Mouse (Mus musculus) liver, embryonic 14.5 days (tissue): ENCODE measurements around the gene Cyb5d2. TPM values are rescaled to one million over a fixed set of nuclear protein-coding genes. Genes with fewer than 3 reads are reported as not detected.
"Not testable (repeated sequence)": the region's sequence is repeated elsewhere in the genome, so short reads cannot be mapped to it uniquely, and the experiment has no call there.

Source experiments
- ATAC-seq: fragments of 200-750 bp; cut with Nextera tagmentation; 2 replicates; pipeline ENCODE4 v1.8.0; 2017; ENCODE audit warnings: moderate number of reproducible peaks, mild to moderate bottlenecking, moderate library complexity; ENCODE audit not compliant: insufficient read depth
- DNase-seq, 3 experiments: peaks; one replicate each; pipeline ENCODE4 v3.0.0-alpha.2; 2012 to 2013; ENCODE audit warnings: low read depth in 3 of 3, low spot score in 3 of 3
- H3K27ac ChIP-seq: fragments of 300-500 bp; sonication (generic); 2 replicates; pipeline ENCODE4 v1.5.1; 2014; ENCODE audit warnings: moderate library complexity, mild to moderate bottlenecking, control low read depth, inconsistent platforms
- H3K27me3 ChIP-seq: fragments of 300-500 bp; sonication (generic); 2 replicates; pipeline ENCODE4 v1.6.1; 2014; ENCODE audit warnings: mild to moderate bottlenecking, low read length, moderate library complexity; ENCODE audit not compliant: control insufficient read depth, insufficient read depth
- H3K36me3 ChIP-seq: fragments of 300-500 bp; sonication (generic); replicated peaks from 2 replicates; pipeline ENCODE4 v1.6.1; 2014; ENCODE audit warnings: low read depth; ENCODE audit not compliant: control insufficient read depth, insufficient read depth
- H3K4me1 ChIP-seq, 2 experiments: fragments of 200-500 bp in 1 of 2; fragments of 300-500 bp in 1 of 2; sonication (generic) in 1 of 2; replicated peaks; 2 replicates each; pipeline ENCODE4 v1.6.1; 2012 to 2014; ENCODE audit warnings: antibody characterized with exemption in 1 of 2, inconsistent platforms in 1 of 2, low read length in 1 of 2; ENCODE audit not compliant: control insufficient read depth in 2 of 2, insufficient read depth in 2 of 2
- H3K4me2 ChIP-seq: fragments of 300-500 bp; sonication (generic); 2 replicates; pipeline ENCODE4 v1.6.1; 2014; ENCODE audit warnings: low read depth, mild to moderate bottlenecking, control low read depth, moderate library complexity
- H3K4me3 ChIP-seq, 2 experiments: fragments of 200-500 bp in 1 of 2; fragments of 300-500 bp in 1 of 2; sonication (generic) in 1 of 2; 2 replicates each; pipeline ENCODE4 v1.5.1; 2012 to 2014; ENCODE audit warnings: low read depth in 2 of 2, low read length in 2 of 2, mild to moderate bottlenecking in 2 of 2, control low read depth in 1 of 2, inconsistent platforms in 1 of 2, moderate library complexity in 1 of 2; ENCODE audit not compliant: insufficient read depth in 1 of 2
- H3K9ac ChIP-seq: fragments of 300-500 bp; sonication (generic); replicated peaks from 2 replicates; pipeline ENCODE4 v1.6.1; 2014; ENCODE audit warnings: mild to moderate bottlenecking, control low read depth, moderate library complexity
- H3K9me3 ChIP-seq: fragments of 300-500 bp; sonication (generic); 2 replicates; pipeline ENCODE4 v1.6.1; 2016; ENCODE audit warnings: low read length, mixed read lengths; ENCODE audit not compliant: control insufficient read depth
- CTCF ChIP-seq: IDR thresholded peaks from 2 replicates; pipeline ENCODE4 v1.5.1; 2016; ENCODE audit warnings: antibody characterized with exemption, low read depth, control low read depth
- EP300 ChIP-seq: IDR thresholded peaks from 2 replicates; pipeline ENCODE4 v1.6.1; 2016; ENCODE audit warnings: antibody characterized with exemption, low read depth
- WGBS: fragments of 180-500 bp; shearing (Covaris S2); extraction: QIAGEN DNeasy Blood & Tissue Kit; methylation state at CpG from one replicate; pipeline ENCODE4 v1.1.7; 2014; ENCODE audit not compliant: insufficient replicate concordance; 5-methylcytosine and 5-hydroxymethylcytosine counted together
- polyA plus RNA-seq, 2 experiments: library from polyadenylated mRNA; depleted of rRNA in 1 of 2; stranded (reverse) in 1 of 2; unstranded in 1 of 2; fragments of >200 nt; fragmentation: Nextera tagmentation in 1 of 2; extraction: Ambion mirVana in 1 of 2; gene quantifications; 2 replicates each; pipeline versions ENCODE4 v1.2.1 to v1.2.3; 2012 to 2014

The Cyb5d2 gene
- polyA plus RNA-seq, 2 experiments: 1.7 to 2.0 TPM

DNA sequence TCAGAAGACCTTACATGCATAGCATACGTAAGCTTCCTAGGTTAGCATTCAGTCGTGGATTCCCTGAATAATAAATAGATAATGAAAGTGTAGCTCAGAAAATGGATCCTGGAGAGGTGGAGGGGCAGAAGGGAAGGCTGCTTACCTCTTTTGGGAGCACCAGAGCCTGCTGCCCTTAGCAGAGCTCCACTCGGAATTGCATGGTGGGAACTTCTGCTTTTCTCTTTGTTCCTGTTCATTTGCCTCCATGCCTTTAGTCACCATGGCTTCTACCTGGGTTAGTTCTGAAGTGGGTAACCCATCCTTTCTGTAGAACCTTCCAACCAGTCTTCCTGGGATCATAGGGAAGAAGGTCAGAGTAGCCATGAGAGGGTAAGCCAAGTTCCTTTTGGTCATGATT, 13.4 kb downstream of the Cyb5d2 start:
- no peak for TF ChIP-seq EP300
- no peak for TF ChIP-seq CTCF
- 61% methylated on average over 3 of the region's 3 CpGs for WGBS
- no peak overlapping the region for H3K4me2 ChIP-seq
- no peaks in the 10 kb centered on the region for H3K4me1 ChIP-seq
- no peak for ATAC-seq
- no peak overlapping the region for H3K27ac ChIP-seq
- no peak overlapping the region for H3K9ac ChIP-seq
- no peak overlapping the region for H3K4me3 ChIP-seq
- no peak for DNase-seq
- no peaks in the 10 kb centered on the region for H3K36me3 ChIP-seq
- H3K9me3 ChIP-seq: no peaks in the 10 kb centered on the region
- no peaks in the 10 kb centered on the region for H3K27me3 ChIP-seq

DNA sequence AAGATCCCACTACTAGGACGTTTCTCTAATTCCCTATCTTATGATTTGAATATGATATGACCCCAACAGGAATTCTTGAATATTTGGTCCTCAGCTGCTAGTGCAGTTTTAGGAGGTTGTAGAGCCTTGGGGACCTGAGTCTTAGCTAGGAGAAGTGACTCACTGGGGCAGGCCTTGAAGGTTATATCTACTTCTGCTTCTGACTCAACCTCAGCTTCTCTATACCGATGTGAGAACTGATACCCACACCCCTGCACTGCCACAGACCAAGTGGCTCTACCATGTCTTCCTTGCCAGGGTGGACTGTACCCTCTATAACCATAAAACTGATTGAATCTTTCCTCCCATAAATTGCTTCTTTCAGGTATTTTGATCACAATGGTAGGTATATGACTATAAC, 13.8 kb downstream of the Cyb5d2 start:
- ATAC-seq (no peak), DNase-seq (no peak)
- TF ChIP-seq CTCF: no peak
- TF ChIP-seq EP300: no peak
- Histone ChIP-seq H3K27ac (no peak overlapping the region), H3K4me1 (no peaks in the 10 kb centered on the region), H3K4me3 (no peak overlapping the region), H3K27me3 (no peaks in the 10 kb centered on the region), H3K9me3 (no peaks in the 10 kb centered on the region), H3K4me2 (no peak overlapping the region), H3K9ac (no peak overlapping the region), H3K36me3 (no peaks in the 10 kb centered on the region)
- 40% methylated on average over 2 of the region's 2 CpGs for WGBS

DNA sequence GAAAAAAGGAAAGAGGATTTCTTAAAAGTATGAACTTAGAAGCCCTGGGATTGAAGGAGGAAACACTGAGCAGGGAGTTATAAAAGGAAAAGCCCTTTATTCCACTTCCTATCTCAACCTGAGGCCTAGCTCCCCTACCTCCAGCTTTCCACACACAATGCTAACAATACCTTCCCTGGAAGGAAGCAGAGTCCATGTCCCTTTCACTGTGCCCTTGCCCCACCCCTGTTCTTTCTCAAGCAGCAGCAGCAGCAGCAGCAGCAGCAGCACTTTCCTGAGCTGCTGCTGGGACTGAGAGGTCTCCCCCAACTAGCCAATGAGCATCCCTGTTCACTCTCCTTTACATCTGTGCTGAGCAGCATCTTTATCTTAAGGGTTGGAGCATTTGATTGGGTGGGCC, 17.0 kb downstream of the Cyb5d2 start:
- no peak for ATAC-seq
- H3K4me2 ChIP-seq: no peak overlapping the region
- H3K27ac ChIP-seq: no peak overlapping the region
- H3K9me3 ChIP-seq: no peaks in the 10 kb centered on the region
- TF ChIP-seq CTCF: no peak
- no peak for TF ChIP-seq EP300
- H3K4me1 ChIP-seq: no peaks in the 10 kb centered on the region
- no peak for DNase-seq
- H3K9ac ChIP-seq: no peak overlapping the region
- no peaks in the 10 kb centered on the region for H3K36me3 ChIP-seq
- no peaks in the 10 kb centered on the region for H3K27me3 ChIP-seq
- no peak overlapping the region for H3K4me3 ChIP-seq

DNA sequence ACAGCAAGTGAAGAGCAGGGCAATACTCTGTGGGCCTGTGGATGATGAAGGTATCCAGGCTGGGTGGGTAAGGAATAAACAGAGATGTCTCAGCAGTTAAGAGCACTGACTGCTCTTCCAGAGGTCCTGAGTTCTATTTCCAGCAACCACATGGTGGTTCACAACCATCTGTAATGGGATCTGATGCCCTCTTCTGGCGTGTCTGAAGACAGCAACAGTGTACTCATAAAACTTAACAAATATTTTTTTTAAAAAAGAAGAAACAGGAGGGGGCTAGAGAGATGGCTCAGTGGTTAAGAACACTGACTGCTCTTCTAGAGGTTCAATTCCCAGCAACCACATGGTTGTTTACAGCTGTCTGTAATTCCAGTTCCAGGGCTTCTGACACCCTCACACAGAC, 23.3 kb downstream of the Cyb5d2 start:
- ATAC-seq, H3K27ac ChIP-seq, H3K4me2 ChIP-seq, H3K9me3 ChIP-seq, DNase-seq, H3K9ac ChIP-seq, H3K27me3 ChIP-seq, H3K36me3 ChIP-seq, H3K4me3 ChIP-seq, H3K4me1 ChIP-seq: not testable (repeated sequence)
- 26% methylated on average over 1 of the region's 1 CpGs for WGBS
- peak; percentile 29; the same call in 1 of the 2 replicates for TF ChIP-seq CTCF

DNA sequence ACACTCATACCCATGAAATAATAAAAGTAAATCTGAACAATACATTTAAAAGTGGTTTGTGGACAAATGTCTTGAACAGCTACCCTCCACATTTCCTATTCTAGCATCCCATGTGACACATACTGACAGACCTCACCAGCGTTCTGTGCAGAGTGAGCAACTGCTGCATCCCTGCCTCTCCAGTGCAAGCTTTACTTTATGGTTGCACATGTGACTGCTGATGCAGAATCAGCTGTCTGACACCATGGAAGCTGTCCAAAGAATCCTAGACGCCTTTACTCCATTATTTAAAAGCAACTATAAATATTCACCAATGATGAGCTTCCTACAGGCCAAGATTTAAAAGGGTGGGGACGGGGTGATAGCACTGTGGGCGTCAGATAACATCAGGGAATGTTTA, 24.5 kb downstream of the Cyb5d2 start:
- 64% methylated on average over 4 of the region's 4 CpGs for WGBS
- Histone ChIP-seq H3K9ac (no peak overlapping the region), H3K27me3 (no peaks in the 10 kb centered on the region), H3K9me3 (no peaks in the 10 kb centered on the region), H3K27ac (no peak overlapping the region), H3K36me3 (peaks cover 12% of the 10 kb centered on the region), H3K4me2 (no peak overlapping the region), H3K4me1 (no peaks in the 10 kb centered on the region), H3K4me3 (no peak overlapping the region)
- DNase-seq: no peak
- ATAC-seq: no peak
- TF ChIP-seq CTCF (no peak), EP300 (no peak)

DNA sequence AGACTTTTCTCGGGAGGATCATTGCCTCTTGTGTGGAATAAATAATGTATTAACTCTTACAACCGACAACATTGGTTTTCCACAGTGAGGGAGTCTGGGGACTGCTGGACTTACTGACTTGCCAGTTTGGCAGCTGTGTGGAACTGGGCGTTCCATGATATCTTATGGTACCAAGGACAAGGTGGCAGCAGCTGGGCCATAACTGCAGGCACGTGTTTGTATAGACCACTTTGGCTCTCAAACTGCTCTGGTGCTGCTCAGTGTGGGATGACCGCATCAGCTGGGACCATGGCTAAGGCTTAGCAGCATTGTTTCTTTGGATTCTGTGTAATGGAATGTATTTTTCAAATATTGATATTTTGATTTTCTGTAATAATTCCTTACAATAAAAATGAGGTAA, 25.1 kb downstream of the Cyb5d2 start:
- DNase-seq (no peak), ATAC-seq (no peak)
- 81% methylated on average over 5 of the region's 5 CpGs for WGBS
- H3K27ac ChIP-seq: no peak overlapping the region
- no peak for TF ChIP-seq EP300
- no peak for TF ChIP-seq CTCF
- H3K9ac ChIP-seq: no peak overlapping the region
- peaks cover 12% of the 10 kb centered on the region for H3K36me3 ChIP-seq
- no peak overlapping the region for H3K4me2 ChIP-seq
- no peaks in the 10 kb centered on the region for H3K9me3 ChIP-seq
- H3K4me1 ChIP-seq: no peaks in the 10 kb centered on the region
- no peaks in the 10 kb centered on the region for H3K27me3 ChIP-seq
- H3K4me3 ChIP-seq: no peak overlapping the region
